Mouse (Mus musculus): ENCODE measurements around the gene Zc3h10. TPM values are rescaled to one million over a fixed set of nuclear protein-coding genes. Genes with fewer than 3 reads are reported as not detected.
A peak's percentile ranks its signal among the peaks of the same experiment; 100 is the strongest.
"Not testable (repeated sequence)": the region's sequence is repeated elsewhere in the genome, so short reads cannot be mapped to it uniquely, and the experiment has no call there.

Gene Zc3h10
- total RNA-seq, 2 experiments from 2014 or later = 7.2 to 8.8 TPM

DNA sequence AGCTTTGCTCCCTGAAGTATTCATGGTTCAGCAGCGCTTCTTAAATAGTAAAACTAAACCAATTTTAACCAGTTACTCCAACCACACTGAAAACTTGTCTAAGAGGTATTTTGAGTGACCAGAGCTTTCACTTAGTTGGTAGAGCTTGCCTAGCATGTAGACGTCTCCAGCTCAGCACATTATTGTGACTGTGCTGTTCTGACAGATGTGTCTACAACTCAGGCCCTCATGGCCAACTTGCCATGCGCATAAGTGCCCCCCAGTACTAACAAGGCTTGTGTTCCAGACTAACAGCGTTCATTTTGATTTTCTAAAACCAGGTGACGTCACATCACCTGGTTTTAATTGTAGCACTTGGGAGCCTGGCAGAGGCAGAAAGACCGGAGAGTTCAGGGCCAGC lies 9.4 kb upstream of the Zc3h10 start:
- no peak for DNase-seq
- intact Hi-C loops (cut with DNase I) = no loop called here

DNA sequence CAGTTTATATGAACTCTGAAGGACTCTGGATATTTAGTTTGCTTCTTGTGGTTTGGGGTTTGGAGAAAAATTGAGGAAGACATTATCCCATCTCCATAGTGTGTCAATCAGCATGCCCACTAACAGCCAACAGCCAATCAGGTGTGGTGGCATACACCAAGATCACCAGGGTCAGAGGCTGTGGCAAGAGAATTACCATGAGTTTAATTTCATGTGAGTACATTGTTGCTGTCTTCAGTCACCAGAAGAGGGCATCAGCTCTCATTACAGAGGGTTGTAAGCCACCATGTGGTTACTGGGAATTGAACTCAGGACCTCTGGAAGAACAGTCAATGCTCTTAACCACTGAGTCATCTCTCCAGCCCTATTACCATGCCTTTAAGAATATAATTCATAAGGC lies 8.7 kb upstream of the Zc3h10 start:
- intact Hi-C loops (cut with DNase I) = no loop called here
- DNase-seq = no peak

DNA sequence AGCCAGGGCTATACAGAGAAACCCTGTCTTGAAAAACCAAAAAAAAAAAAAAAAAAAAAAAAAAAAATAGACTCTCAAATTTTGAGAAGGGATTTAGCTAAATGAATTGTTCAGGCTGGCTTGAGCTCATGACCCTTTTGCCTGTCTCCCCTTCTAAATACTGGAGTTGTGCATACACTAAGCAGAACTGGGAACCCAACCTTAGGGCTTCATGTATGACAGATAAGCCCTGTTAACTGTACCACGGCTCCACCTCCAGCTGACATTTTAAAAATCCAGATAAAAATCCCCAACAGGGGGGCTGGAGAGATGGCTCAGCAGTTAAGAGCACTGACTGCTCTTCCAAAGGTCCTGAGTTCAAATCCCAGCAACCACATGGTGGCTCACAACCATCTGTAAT lies 8.0 kb upstream of the Zc3h10 start:
- DNase-seq; intact Hi-C loops (cut with DNase I): not testable (repeated sequence)

DNA sequence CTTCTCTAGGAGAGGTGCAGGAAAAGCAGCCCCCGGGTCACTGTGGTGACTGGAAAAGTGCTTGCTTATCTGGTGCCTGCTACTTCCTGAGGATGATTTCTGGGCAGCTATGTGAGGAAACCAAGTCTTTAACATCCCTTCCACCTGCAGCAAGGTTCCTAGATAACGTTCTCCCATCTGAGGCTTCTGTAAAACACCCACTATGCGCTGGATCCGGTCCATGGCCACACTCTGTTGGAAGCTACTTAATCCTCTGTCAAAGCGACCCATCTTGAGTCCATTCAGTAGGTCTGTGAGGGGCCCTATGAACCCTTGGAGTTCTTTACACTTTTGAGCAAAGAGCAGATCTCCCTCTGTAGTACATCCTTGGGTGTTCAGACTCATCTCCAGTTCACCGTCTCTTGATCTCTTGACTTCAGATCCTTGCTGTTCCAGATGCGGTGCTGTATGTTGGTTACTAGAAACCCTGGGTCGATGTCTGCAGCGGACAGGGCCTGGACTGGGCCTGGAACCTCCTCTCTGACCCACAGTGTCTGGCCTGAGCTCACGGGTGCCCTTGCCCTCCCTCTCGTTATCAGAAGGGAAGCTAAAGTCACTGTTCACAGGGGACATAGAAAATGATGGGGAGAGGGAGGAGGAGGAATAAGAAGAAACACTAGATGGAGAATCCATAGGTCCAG lies 2.7 kb upstream of the Zc3h10 start:
- DNase-seq = not testable (repeated sequence)
- intact Hi-C loops (cut with DNase I) = loop anchor here (1.0 to 5.0 kb wide), 5 partner anchors 15 to 122 kb away; partner anchors contain the start of genes Pa2g4, Rps26 and Suox

DNA sequence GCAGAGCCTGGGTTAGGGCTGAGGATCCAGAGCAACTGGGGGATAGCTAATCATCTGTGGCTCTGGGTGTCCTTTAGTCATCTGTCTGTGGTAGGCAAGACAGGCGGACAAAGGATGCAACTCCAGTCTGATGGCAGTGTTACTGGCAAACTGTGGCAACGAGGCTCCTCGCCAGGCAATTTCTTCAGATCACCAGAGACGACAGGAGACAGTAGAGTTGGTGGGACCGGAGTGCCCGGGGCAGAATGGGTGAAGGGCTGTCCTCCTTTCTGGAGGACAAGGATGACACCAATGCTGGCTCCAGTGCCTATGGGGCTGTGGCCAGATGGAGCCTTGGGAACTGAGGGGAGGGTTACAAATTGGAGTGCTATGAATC lies 2.1 kb upstream of the Zc3h10 start:
- intact Hi-C loops (cut with DNase I) = loop anchor here (1.0 to 5.0 kb wide), 6 partner anchors 16 to 137 kb away; partner anchors contain the start of genes Nabp2, Pa2g4, Rnf41 and Rps26
- not testable (repeated sequence) for DNase-seq

DNA sequence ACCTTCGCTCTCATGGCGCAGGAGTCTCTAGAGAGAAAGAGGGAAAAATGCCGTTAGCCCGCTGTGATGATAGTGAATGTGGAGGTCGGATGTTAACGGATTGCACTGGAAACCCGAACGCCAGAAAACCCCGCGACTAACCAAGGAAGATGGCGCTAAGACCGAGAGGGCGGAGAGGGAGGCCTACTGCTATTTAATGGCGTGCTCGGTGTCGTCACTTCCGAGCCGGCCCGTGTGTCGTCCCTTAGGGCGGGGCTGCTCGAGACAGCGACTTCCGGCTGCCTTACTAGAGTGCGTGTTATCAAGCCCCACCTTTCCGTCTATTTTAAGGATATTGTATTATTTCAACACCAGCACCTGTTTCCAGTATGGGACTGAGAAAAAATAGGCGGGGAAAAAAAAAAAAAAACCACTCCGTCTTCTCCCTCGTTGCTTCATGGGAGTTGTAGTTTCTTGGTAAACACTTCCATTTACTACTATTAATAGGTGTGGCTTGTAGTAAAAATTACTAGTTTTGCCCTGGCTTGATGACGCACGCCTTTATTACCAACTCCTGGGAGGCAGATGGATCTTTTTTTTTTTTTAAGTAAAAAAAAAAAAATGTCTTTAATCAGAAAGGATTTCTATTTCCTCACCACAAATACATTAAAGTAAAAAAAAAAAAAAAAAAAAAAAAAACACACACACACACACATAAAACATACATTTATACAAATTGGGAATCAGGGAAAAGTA lies 1.5 kb upstream of the Zc3h10 start, which contains the start of gene Rpl41:
Gene Rpl41 (minus strand): TSS at position 359 of the 735 bp plus-strand sequence.
- DNase-seq = peak; percentile 89 to 90
- intact Hi-C loops (cut with DNase I) = loop anchor here (5.0 kb wide), 1 partner anchor 137 kb away; the partner anchor contains the start of genes Nabp2 and Rnf41

DNA sequence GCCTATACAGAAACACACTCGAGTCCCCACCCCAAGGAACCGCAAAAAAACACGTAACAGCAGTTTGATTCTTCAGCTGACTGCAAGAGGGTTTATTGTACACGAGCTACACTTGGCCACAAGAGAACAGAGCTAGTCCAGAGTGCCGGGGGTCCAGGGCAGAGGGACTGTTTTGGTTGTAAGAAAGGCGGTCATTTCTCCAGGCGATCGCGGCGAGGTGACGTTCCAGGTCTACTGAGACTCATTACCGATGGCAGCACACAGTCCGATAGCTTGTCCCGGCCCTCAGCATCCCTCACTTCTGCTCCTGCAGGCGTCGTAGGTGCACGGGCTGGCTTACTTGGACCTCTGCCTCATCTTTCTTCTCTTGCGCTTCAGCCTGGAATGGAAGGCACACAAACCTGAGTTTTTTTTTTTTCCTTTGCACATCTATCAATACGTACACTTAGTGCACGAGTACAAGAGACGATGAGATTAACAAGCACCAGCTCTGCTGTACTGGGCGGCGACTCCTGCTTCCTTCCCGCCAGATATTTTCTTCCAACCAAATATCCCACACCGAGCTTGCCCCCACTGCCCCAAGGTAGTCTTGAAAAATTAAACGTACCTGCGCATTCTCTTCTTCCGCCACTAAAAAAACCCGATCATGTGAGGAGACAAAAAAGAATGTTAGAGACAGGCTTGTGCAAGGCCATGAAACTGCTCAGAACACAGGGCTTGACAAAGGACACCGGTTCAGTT lies 647 bp upstream of the Zc3h10 start:
- intact Hi-C loops (cut with DNase I) = loop anchor here (5.0 kb wide), 1 partner anchor 136 kb away; the partner anchor contains the start of genes Nabp2 and Rnf41
- not testable (repeated sequence) for DNase-seq

DNA sequence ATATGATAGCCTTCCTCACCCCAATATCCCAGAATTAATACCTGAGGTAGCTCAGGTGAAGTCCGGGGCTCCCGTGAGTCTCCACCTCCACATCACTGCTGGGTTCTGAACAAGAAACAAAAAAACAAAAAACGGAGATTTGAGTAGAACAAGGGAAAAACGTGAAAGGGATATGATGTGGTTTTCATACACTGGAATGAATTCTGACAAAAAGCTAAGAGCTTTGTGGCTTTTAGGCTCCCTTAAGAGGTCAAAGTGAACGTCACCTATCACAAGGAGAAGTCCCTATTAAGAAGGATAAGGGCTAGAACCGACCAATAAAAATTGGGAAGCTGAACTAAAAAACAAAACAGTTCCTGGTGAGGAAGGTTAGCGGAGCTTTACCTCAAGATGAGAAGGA lies 787 bp downstream of the Zc3h10 start:
- no peak for DNase-seq
- intact Hi-C loops (cut with DNase I) = loop anchor here (2.0 to 5.0 kb wide), 2 partner anchors 48 to 134 kb away; partner anchors contain the start of genes Myl6b, Nabp2 and Rnf41

DNA sequence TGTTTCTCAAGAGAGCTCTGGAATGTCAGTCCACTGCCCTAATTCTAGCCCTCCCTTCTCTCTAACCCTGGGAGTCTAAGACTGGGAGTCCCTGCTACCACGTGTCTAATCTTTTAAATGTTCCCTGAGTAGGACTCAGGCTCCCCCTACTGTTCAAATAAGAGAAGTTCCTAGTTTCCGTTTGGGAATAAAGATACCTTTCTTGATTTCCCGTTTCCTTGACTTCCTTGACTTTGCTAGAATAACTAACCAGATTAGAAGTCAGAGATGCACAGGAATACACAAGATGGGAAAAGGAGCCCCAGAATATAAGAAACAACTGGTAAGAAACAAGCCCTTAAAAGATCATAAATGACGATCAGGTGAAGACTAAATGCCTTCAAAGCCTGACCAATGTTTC lies 1.2 kb downstream of the Zc3h10 start:
- intact Hi-C loops (cut with DNase I) = loop anchor here (2.0 to 5.0 kb wide), 2 partner anchors 48 to 134 kb away; partner anchors contain the start of genes Myl6b, Nabp2 and Rnf41
- no peak for DNase-seq

DNA sequence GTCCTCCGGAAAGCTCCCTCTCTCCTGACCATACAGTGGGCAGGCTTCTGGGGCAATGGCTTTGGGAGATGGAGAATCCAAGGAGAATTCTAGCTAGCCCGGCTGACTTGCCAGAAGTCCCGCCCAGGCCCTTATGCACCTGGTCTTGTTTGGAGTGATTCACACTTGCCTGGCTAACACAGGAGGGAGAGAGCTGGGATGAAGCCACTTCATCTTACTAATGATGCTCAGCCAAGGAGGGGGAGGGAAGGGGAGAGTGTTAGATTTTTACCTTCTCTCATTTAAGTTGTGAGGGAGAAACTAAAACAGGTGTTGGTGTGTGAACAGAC lies 2.0 kb downstream of the Zc3h10 start:
- intact Hi-C loops (cut with DNase I) = loop anchor here (5.0 kb wide), 1 partner anchor 133 kb away; the partner anchor contains the start of genes Nabp2 and Rnf41
- no peak for DNase-seq

DNA sequence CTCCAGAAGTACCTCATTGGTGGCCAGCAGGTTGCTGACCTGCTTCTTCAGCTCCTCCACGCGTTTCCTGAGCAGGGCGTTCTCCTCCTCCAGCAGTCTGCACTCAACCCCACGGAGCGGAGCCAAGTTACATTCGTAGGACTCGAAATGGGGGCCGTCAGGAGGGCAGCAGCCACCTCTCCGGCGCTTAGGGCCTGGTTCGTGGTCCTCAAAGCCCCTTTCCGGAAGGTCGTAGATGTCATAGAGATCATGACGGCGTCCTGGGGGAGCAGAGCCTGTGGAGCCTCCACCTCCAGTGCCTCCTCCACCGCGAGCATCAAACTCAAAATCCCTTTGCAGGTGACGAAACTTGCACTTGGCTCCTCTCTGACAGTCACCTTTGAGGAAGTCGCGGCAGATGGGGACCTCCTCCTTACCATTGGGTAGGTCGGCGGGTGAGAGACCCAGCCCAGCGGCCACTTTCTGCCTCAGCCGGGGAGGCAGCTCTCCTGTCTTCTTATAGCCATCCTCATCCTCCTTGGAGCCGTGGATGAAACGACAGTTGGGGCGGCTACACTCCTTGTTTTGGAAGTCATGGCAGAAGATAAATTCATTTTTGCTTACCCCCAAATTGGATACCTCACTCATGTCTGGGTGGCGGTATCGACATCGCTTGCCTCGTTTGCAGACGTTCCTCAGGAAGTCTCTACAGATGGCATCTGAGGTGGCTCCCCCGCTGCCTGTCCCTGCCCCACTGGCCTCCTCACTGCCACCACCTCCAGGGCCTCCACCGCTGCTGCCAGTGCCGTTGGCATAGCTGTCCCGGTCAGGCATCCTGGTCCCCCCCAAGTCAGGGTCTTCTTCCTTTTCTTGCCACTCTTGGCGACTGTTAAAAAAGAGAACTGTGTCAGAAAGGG lies 2.7 kb downstream of the Zc3h10 start:
- intact Hi-C loops (cut with DNase I) = loop anchor here (5.0 kb wide), 1 partner anchor 133 kb away; the partner anchor contains the start of genes Nabp2 and Rnf41
- DNase-seq = no peak

DNA sequence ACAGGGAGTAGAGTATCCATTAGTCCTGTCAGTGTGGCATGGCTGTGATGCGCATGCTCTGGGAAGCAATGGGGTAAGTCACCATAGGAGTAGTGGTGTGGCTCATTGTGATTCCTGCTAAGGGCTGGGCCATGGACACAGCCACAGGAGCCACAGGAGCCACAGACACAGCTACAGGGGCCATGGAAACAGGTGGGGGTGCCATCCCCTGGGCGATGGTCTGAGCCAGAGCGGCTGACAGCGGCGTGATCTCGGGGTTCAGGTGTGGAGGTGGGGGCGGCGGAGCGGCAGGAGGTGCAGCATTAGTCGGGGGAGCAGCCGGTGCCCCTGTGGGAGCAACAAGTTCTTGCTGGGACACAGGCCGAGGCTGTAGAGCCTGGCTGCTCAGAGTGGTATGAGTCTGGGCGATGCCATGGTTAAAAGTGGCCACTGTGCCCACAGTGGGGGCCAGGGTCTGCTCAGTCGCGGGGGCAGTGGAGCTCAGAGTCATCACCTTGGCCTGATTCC lies 3.4 kb downstream of the Zc3h10 start:
- no peak for DNase-seq
- intact Hi-C loops (cut with DNase I) = no loop called here

DNA sequence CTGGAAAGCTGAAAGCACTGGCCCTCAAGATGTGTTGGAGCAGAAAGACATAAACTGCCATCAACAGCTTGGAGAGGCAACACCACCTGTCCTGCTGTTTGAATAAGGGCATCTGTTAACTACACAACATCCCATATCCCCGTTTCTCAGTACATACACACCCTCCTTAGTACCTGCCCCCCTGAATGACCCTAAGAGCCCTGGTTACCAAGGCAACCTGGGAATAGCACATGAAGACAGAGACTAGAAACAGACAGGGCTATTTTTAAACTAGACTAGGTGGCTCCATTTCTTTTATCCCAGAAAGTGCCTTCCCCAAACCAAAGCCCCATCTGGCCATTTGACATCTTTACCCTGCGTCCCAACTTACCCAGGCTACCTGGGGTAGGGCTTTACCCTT lies 4.5 kb downstream of the Zc3h10 start:
- intact Hi-C loops (cut with DNase I) = no loop called here
- DNase-seq = no peak

DNA sequence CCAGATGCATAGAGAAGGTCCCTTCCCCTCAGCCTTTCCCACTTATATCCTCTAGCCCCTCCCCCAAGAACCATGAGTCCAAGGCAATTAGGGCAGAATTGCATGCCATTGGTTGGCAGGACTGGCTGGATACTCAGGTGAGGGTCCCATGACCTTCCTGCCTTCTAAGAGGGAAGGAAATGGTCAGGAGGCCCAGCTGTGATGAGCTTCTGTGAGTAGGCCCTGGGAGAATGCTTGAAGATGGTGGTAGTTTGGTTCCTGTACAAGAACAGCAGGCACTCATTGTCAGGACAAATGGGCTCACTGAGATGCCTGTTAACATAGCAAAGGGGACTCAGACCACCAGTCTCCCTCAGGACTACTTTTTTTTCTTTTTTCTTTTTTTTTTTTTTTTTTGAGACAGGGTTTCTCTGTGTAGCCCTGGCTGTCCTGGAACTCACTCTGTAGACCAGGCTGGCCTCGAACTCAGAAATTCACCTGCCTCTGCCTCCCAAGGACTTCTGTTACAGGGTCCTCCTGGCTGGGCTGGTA lies 9.2 kb downstream of the Zc3h10 start:
- intact Hi-C loops (cut with DNase I) = no loop called here
- DNase-seq = no peak

DNA sequence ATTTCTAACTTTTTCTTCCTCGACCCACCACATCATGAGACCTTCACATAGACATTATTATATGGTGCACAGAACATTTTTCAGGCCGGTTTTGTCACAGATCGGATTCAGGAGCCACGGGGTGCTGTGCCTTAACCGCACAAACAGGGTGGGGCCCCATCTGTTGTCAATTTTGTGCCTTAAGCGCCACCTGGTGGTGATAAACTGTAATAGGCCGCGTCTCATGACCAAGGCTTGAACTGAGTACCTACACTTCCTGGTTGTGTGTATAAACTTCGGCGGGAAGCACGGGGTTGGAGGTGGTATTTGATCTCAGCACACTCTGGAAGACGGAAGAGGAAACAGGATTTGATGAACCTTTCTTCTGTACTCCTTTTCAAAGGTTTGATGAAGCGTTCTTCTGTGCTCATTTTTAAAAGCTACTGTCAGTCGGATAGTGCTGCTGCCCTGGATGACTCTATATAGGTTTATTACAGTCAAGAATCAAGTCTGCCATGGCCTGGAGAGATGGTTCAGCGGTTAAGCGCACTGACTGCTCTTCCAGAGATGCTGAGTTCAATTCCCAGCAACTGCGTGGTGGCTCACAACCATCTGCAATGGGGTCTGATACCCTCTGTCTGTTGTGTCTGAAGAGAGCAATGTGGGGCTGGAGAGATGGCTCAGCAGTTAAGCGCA lies 11.2 kb downstream of the Zc3h10 start:
- intact Hi-C loops (cut with DNase I) = loop anchor here (1.0 to 2.0 kb wide), 3 partner anchors 17 to 77 kb away; partner anchors contain the start of gene Smarcc2
- peak; percentile 88 to 91 for DNase-seq

DNA sequence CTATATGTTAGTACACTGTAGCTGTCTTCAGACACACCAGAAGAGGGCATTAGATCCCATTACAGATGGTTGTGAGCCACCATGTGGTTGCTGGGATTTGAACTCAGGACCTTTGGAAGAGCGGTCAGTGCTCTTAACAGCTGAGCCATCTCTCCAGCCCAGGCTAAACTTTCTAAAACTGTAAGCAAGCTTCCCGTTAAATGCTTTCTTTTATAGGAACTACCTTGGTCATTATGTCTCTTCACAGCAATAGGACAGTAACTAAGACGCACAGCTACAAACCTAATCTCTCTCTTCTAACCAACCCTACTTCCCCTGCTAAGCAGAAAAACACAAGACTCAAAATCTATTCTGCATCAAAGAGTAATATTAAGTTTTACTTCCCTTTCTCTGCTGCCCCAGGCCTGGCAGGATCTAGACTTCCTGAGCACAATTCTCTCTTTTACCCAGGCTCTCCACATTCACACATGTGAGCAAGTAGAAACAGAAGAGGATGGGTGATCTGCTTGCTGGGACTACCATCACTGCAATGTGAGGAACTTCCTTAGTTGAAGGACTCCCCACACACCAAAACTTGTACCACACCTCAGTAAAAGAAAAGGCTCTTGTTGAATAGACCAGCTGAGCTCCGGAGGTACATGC lies 11.8 kb downstream of the Zc3h10 start:
- no peak for DNase-seq
- intact Hi-C loops (cut with DNase I) = loop anchor here (1.0 to 2.0 kb wide), 3 partner anchors 16 to 76 kb away; partner anchors contain the start of gene Smarcc2

DNA sequence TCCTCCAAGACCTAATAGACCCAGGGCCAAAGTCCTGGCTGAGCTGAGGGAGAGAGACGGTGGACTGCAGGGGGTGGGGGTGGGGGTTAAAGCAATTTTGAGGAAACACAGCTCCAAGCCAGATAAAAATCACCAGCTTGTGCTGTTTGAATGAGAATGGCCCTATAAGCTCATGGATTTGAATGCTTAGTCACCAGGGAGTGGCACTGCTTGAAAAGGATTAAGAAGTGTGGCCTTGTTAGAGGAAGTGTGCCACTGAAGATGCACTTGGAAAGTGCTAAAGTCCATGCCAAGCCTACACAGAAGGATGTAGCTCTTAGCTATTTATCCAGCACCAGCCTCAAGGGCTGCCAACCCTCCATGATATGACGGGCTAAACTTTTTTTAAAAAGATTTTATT lies 12.4 kb downstream of the Zc3h10 start:
- intact Hi-C loops (cut with DNase I) = no loop called here
- no peak for DNase-seq

Measured in heart, postnatal 36 days (tissue).